Mouse (Mus musculus) testis, adult 2 months (tissue): ENCODE results near the gene Syne2. TPM values are rescaled to one million over a fixed set of nuclear protein-coding genes. Genes with fewer than 3 reads are reported as not detected.

Experiments
- H3K27ac ChIP-seq: fragments of 200-500 bp; 2 replicates; pipeline ENCODE4 v1.5.1; 2012; ENCODE audit warnings: low read depth, low read length; ENCODE audit not compliant: control insufficient read depth, insufficient read depth
- H3K27me3 ChIP-seq: fragments of 200-500 bp; 2 replicates; pipeline ENCODE4 v1.6.1; 2012; ENCODE audit warnings: mild to moderate bottlenecking, low read length, moderate library complexity; ENCODE audit not compliant: control insufficient read depth, insufficient read depth
- H3K36me3 ChIP-seq: fragments of 200-500 bp; 2 replicates; pipeline ENCODE4 v1.6.1; 2012; ENCODE audit warnings: mild to moderate bottlenecking, low read length; ENCODE audit not compliant: control insufficient read depth, insufficient read depth
- H3K4me1 ChIP-seq: fragments of 200-500 bp; 2 replicates; pipeline ENCODE4 v1.6.1; 2012; ENCODE audit warnings: low read length; ENCODE audit not compliant: control insufficient read depth, insufficient read depth
- H3K4me3 ChIP-seq: fragments of 200-500 bp; 2 replicates; pipeline ENCODE4 v1.5.1; 2012; ENCODE audit warnings: low read depth, mild to moderate bottlenecking, low read length, moderate library complexity, mixed read lengths; ENCODE audit not compliant: control insufficient read depth
- CTCF ChIP-seq: fragments of 200-500 bp; IDR thresholded peaks from 2 replicates; pipeline ENCODE4 v1.5.1; 2012; ENCODE audit warnings: low read depth, mild to moderate bottlenecking, inconsistent platforms, low read length, moderate library complexity; ENCODE audit not compliant: control insufficient read depth, insufficient read depth, insufficient replicate concordance
- POLR2A ChIP-seq: fragments of 200-500 bp; IDR thresholded peaks from 2 replicates; pipeline ENCODE4 v1.6.1; 2012; ENCODE audit warnings: low read depth, mild to moderate bottlenecking, inconsistent platforms, low read length, moderate library complexity; ENCODE audit not compliant: control insufficient read depth
- polyA plus RNA-seq: library from polyadenylated mRNA; depleted of rRNA; stranded (reverse); fragments of >200 nt; gene quantifications from 2 replicates; pipeline ENCODE4 v1.2.3, GENCODE M21; 2012

Syne2 gene
- polyA plus RNA-seq, 1 experiment = 35.5 TPM

DNA sequence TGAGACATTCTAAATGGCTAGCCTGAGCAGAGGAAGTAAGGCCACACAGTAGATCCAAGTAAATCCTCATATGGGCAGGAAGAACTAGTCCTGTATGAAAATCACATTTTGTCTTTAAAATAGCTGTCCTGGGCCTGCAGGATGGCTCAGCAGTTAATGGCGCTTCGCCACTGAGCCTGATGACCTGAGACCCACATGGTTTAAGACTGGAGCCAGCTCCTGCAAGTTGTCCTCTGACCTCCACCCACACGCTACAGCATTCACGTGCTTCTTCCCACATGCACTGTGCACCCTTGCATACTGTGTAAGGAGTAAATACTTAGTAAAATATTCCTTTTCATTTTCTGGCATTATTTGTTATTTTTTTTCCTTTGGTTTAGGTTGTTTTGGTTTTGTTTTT is 175.0 kb downstream of the Syne2 start:
- H3K36me3 ChIP-seq = no peaks in the 10 kb centered on the region

DNA sequence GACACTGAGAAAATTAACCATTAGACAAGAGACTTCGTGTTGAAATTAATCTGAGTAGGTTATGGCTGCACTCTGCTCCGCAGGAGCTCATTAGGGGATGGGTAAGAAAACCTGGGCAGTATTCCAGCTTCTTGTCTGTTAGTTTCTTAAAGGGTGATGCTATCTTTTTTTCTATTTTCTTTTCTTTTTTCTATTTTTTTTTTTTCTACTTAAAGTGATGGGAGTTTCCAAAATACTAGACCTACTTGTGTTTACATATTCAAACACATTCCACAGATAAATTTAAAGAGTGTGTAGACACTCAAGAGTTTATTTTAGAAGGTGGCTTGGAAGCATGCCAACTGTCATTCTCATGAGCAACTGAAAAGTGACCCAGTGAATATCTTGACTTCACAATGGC is 177.2 kb downstream of the Syne2 start:
- Histone ChIP-seq H3K27ac (no peak overlapping the region), H3K4me3 (no peak overlapping the region), H3K27me3 (no peaks in the 10 kb centered on the region), H3K36me3 (no peaks in the 10 kb centered on the region), H3K4me1 (no peaks in the 10 kb centered on the region)
- TF ChIP-seq POLR2A = no peak
- TF ChIP-seq CTCF = no peak

More for the DNA sequence above, 175.0 kb downstream of the Syne2 start:
- no peaks in the 10 kb centered on the region for H3K27me3 ChIP-seq
- no peaks in the 10 kb centered on the region for H3K4me1 ChIP-seq
- TF ChIP-seq POLR2A (no peak), CTCF (no peak)
- no peak overlapping the region for H3K4me3 ChIP-seq
- H3K27ac ChIP-seq = no peak overlapping the region

DNA sequence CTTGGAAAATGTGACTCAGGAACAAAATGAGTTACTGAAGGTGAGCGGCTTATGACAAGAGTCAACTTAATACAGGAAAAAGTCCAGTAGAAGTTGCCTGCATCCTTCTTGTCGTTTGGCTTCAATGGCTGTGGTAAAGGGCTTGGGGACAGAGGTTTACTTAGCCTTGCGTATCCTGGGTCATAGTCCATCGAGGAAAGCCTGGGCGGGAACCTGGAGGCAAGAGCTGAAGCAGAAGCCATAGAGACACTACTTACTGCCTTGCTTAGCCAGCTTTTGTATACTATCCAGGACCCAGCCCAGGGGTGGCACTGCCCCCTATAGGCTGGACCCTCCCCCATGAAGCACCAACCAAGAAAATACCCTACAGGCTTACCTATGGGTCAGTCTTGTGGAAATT is 179.6 kb downstream of the Syne2 start:
- Histone ChIP-seq H3K27ac (no peak overlapping the region), H3K36me3 (no peaks in the 10 kb centered on the region)

DNA sequence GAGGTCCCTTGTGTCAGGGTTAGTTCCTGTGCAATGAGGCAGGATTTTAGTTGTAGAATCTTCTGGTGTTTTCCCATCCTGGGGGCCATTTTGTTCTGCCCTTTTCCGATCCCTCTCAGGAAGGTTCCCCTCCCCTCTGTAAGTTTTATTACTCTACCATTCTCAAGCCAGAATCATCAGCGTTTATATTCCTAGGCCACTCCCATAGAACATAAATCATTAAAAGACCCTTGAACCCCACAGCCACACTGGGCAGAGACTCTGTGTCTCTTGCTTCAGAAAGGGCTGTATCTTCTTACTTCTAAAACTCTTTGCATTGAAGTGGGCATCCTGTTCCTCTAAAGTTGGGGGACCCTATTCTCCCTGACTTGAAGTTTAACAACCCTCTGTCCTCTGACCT is 180.5 kb downstream of the Syne2 start:
- TF ChIP-seq CTCF (no peak), POLR2A (no peak)
- no peaks in the 10 kb centered on the region for H3K36me3 ChIP-seq
- H3K27ac ChIP-seq = no peak overlapping the region
- no peak overlapping the region for H3K4me3 ChIP-seq
- H3K4me1 ChIP-seq = no peaks in the 10 kb centered on the region
- H3K27me3 ChIP-seq = no peaks in the 10 kb centered on the region

More for the DNA sequence above, 179.6 kb downstream of the Syne2 start:
- no peaks in the 10 kb centered on the region for H3K27me3 ChIP-seq
- H3K4me1 ChIP-seq = no peaks in the 10 kb centered on the region
- no peak overlapping the region for H3K4me3 ChIP-seq
- TF ChIP-seq POLR2A (no peak), CTCF (no peak)

DNA sequence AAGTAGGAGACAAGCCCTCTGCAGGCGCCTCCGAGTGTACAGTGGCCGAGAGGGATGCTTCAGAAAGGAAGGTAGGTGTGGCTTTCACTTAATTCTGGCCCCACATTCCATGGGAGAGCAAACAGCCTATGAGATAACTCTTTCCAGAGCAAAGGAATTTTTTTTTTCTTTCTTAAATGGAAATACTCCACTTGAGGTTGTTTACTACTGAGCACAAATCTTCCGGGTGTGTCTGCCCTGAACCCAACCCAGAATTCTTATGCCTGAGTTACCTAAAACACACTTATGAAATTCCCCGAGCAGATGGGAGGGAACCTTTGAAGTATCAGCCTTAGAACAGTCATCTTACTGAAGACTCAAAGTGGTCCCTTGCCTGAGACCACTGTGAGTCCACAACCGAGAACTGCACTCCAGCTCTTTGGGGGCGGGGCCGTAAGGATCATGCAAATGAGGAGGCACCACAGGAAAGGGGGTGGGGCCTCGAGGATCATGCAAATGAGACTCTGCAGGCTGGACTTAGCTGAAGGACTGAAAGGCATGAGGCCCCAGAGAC is 186.8 kb downstream of the Syne2 start:
- no peak overlapping the region for H3K4me3 ChIP-seq
- H3K27ac ChIP-seq = no peak overlapping the region
- peaks cover 5% of the 10 kb centered on the region for H3K4me1 ChIP-seq
- TF ChIP-seq CTCF (no peak), POLR2A (no peak)
- no peaks in the 10 kb centered on the region for H3K27me3 ChIP-seq
- no peaks in the 10 kb centered on the region for H3K36me3 ChIP-seq

DNA sequence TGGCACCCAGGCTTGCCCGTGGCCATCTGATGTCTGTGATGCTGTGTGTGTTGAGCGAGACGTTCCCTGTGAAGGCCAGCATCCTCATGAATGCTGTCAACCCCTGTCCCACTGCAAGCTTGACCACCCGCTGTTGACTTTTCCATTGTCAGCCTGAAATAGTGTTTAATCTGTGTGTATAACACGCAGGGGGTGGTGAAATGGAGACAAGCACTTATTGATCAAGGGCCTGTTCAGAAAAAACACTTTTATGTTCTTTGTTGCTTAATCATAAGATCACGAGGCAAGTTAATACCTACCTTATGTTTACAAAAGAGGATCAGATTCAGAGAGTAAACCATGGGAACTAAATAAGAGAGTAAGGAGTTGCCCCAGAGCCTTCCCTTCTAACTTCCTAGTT is 191.1 kb downstream of the Syne2 start:
- Histone ChIP-seq H3K27me3 (no peaks in the 10 kb centered on the region), H3K36me3 (no peaks in the 10 kb centered on the region), H3K27ac (no peak overlapping the region), H3K4me3 (no peak overlapping the region), H3K4me1 (peaks cover 5% of the 10 kb centered on the region)
- TF ChIP-seq POLR2A (no peak), CTCF (no peak)

DNA sequence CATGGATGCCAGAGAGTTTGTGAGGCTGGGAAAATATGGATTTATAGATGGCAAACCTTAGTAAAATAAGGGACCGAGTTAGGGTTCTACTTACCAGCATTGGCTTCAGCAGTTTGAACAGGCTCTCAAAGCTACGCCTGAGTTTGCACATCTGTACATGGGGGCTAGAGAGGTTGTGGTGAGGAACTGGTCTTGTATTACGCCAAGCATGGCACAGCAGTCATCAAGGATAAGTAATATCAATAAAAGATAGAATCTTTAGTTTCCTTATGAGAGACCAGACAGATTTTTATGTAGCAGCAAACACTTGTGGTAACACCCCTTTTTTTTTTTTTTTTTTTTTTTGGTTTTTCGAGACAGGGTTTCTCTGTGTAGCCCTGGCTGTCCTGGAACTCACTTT is 194.9 kb downstream of the Syne2 start:
- Histone ChIP-seq H3K4me1 (no peaks in the 10 kb centered on the region), H3K27ac (no peak overlapping the region), H3K36me3 (no peaks in the 10 kb centered on the region), H3K4me3 (no peak overlapping the region), H3K27me3 (no peaks in the 10 kb centered on the region)
- TF ChIP-seq POLR2A = no peak
- no peak for TF ChIP-seq CTCF

DNA sequence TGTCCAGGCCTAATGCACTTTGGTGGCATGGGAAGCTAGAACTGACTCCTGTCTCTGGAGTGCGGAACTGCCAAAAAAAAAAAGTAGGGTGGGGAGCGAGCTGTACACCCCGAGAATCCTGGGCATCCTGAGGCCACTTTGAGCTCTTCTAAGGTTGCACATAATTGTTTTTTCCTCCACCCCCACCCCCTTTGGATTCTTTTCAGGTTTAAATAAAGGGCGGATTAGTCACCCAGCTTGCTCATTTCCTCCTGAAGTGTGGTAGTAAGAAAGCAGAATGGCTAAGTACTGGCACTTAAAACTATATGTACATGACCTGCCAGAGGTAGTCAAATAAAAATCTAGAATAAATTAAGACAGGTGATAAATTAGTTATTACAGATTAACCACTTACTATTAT is 195.5 kb downstream of the Syne2 start:
- Histone ChIP-seq H3K27ac (no peak overlapping the region), H3K36me3 (no peaks in the 10 kb centered on the region), H3K27me3 (no peaks in the 10 kb centered on the region), H3K4me1 (no peaks in the 10 kb centered on the region), H3K4me3 (no peak overlapping the region)
- no peak for TF ChIP-seq POLR2A
- TF ChIP-seq CTCF = no peak
